Mouse (Mus musculus) lung, embryonic 16.5 days (tissue): ENCODE results near the gene Slc38a7. TPM values are rescaled to one million over a fixed set of nuclear protein-coding genes. Genes with fewer than 3 reads are reported as not detected.
A peak's percentile ranks its signal among the peaks of the same experiment; 100 is the strongest.

Experiments used
- ATAC-seq: fragments of 200-750 bp; cut with Nextera tagmentation; 2 replicates; pipeline ENCODE4 v1.8.0; 2017; ENCODE audit warnings: low read depth, mild to moderate bottlenecking, moderate library complexity
- H3K27ac ChIP-seq: fragments of 300-500 bp; sonication (generic); 2 replicates; pipeline ENCODE4 v1.5.1; 2014; ENCODE audit warnings: mild to moderate bottlenecking, control low read depth, low read length
- H3K27me3 ChIP-seq: fragments of 300-500 bp; sonication (generic); 2 replicates; pipeline ENCODE4 v1.6.1; 2014; ENCODE audit warnings: low read depth, low read length, mixed read lengths; ENCODE audit not compliant: control insufficient read depth, insufficient read depth
- H3K36me3 ChIP-seq: fragments of 300-500 bp; sonication (generic); 2 replicates; pipeline ENCODE4 v1.6.1; 2014; ENCODE audit warnings: low read length; ENCODE audit not compliant: control insufficient read depth, insufficient read depth
- H3K4me1 ChIP-seq: fragments of 300-500 bp; sonication (generic); replicated peaks from 2 replicates; pipeline ENCODE4 v1.6.1; 2014; ENCODE audit warnings: low read length, mixed read lengths; ENCODE audit not compliant: control insufficient read depth, insufficient read depth
- H3K4me2 ChIP-seq: fragments of 300-500 bp; sonication (generic); 2 replicates; pipeline ENCODE4 v1.6.1; 2014; ENCODE audit warnings: low read depth, low read length, control low read depth
- H3K4me3 ChIP-seq: fragments of 300-500 bp; sonication (generic); 2 replicates; pipeline ENCODE4 v1.5.1; 2014; ENCODE audit warnings: mild to moderate bottlenecking, low read length, control low read depth
- H3K9ac ChIP-seq: fragments of 300-500 bp; sonication (generic); 2 replicates; pipeline ENCODE4 v1.6.1; 2014; ENCODE audit warnings: low read length, control low read depth
- H3K9me3 ChIP-seq: fragments of 300-500 bp; sonication (generic); 2 replicates; pipeline ENCODE4 v1.6.1; 2016; ENCODE audit warnings: low read length; ENCODE audit not compliant: control insufficient read depth
- WGBS: fragments of 180-500 bp; shearing (Covaris S2); extraction: QIAGEN DNeasy Blood & Tissue Kit; methylation state at CpG from one replicate; pipeline ENCODE4 v1.1.7; 2014; 5-methylcytosine and 5-hydroxymethylcytosine counted together
- polyA plus RNA-seq: library from polyadenylated mRNA; unstranded; fragments of >200 nt; fragmentation: Nextera tagmentation; extraction: Ambion mirVana; gene quantifications from 2 replicates; pipeline ENCODE4 v1.2.1, GENCODE M21; 2015

Gene Slc38a7
- polyA plus RNA-seq = 15.5 and 15.6 TPM in 2 replicates

- Histone ChIP-seq H3K27ac (peak within 1 kb of the TSS; percentile 73), H3K4me2 (peak within 1 kb of the TSS; percentile 79), H3K36me3 (no peaks in the 10 kb centered on the region), H3K4me3 (peak within 1 kb of the TSS; percentile 68), H3K4me1 (peaks cover 12% of the 10 kb centered on the region), H3K27me3 (no peaks in the 10 kb centered on the region), H3K9me3 (no peaks in the 10 kb centered on the region), H3K9ac (peak within 1 kb of the TSS; percentile 79)
- WGBS = 11% methylated on average over 22 of the region's 22 CpGs
- ATAC-seq = peak; percentile 97
Measured at GRCm38 (mm10) chr8:95853102-95853843, at the start of gene Slc38a7. TSS of gene Slc38a7 (minus strand) at chr8:95853539.

- H3K9me3 ChIP-seq = no peaks in the 10 kb centered on the region
- no peaks in the 10 kb centered on the region for H3K36me3 ChIP-seq
- ATAC-seq = no peak
- H3K4me1 ChIP-seq = no peaks in the 10 kb centered on the region
- no peak overlapping the region for H3K4me3 ChIP-seq
- no peaks in the 10 kb centered on the region for H3K27me3 ChIP-seq
- no peak overlapping the region for H3K9ac ChIP-seq
- no peak overlapping the region for H3K27ac ChIP-seq
- no peak overlapping the region for H3K4me2 ChIP-seq
- 36% methylated on average over 7 of the region's 7 CpGs for WGBS
Measured at GRCm38 (mm10) chr8:95901864-95902263, 48.5 kb upstream of the Slc38a7 start.

GRCm38 (mm10) chr8:95893701-95894100 is 40.4 kb upstream of the Slc38a7 start:
- Histone ChIP-seq H3K4me3 (no peak overlapping the region), H3K4me1 (no peaks in the 10 kb centered on the region), H3K27me3 (no peaks in the 10 kb centered on the region), H3K27ac (no peak overlapping the region), H3K4me2 (no peak overlapping the region), H3K36me3 (no peaks in the 10 kb centered on the region), H3K9me3 (no peaks in the 10 kb centered on the region), H3K9ac (no peak overlapping the region)
- no peak for ATAC-seq
- WGBS = 72% methylated on average over 5 of the region's 5 CpGs

- no peaks in the 10 kb centered on the region for H3K9me3 ChIP-seq
- 7% methylated on average over 31 of the region's 31 CpGs for WGBS
Measured at GRCm38 (mm10) chr8:95888285-95889136, 35.2 kb upstream of the Slc38a7 start, which contains the start of gene Got2. TSS of gene Got2 (minus strand) at chr8:95888547.

GRCm38 (mm10) chr8:95887578-95888284 is 34.4 kb upstream of the Slc38a7 start:
- WGBS = under 1% methylated on average over 38 of the region's 38 CpGs

More at GRCm38 (mm10) chr8:95888285-95889136, 35.2 kb upstream of the Slc38a7 start, which contains the start of gene Got2:
- peak within 1 kb of the TSS; percentile 75 for H3K9ac ChIP-seq
- H3K36me3 ChIP-seq = no peaks in the 10 kb centered on the region
- H3K4me2 ChIP-seq = peak within 1 kb of the TSS; percentile 81
- H3K4me1 ChIP-seq = peaks cover 13% of the 10 kb centered on the region
- H3K27me3 ChIP-seq = no peaks in the 10 kb centered on the region
- H3K27ac ChIP-seq = peak within 1 kb of the TSS; percentile 67
- peak within 1 kb of the TSS; percentile 75 for H3K4me3 ChIP-seq
- peak; percentile 91 for ATAC-seq

GRCm38 (mm10) chr8:95886647-95887577 is 33.6 kb upstream of the Slc38a7 start:
- Histone ChIP-seq H3K4me1 (peaks cover 13% of the 10 kb centered on the region), H3K9me3 (no peaks in the 10 kb centered on the region), H3K27ac (no peak overlapping the region), H3K36me3 (no peaks in the 10 kb centered on the region), H3K4me3 (peak overlapping the region; percentile 75), H3K27me3 (no peaks in the 10 kb centered on the region), H3K4me2 (peak overlapping the region; percentile 81), H3K9ac (peak overlapping the region; percentile 75)
- ATAC-seq = 0 out of 2 replicates have a peak, but pooled peaks have one; percentile 1
- WGBS = 55% methylated on average over 17 of the region's 17 CpGs

More at GRCm38 (mm10) chr8:95887578-95888284, 34.4 kb upstream of the Slc38a7 start:
- Histone ChIP-seq H3K4me1 (peaks cover 13% of the 10 kb centered on the region), H3K27ac (peak overlapping the region; percentile 67), H3K9me3 (no peaks in the 10 kb centered on the region), H3K36me3 (no peaks in the 10 kb centered on the region), H3K9ac (peak overlapping the region; percentile 75), H3K4me3 (peak overlapping the region; percentile 75), H3K27me3 (no peaks in the 10 kb centered on the region), H3K4me2 (peak overlapping the region; percentile 81)
- ATAC-seq = peak; percentile 97

- no peaks in the 10 kb centered on the region for H3K9me3 ChIP-seq
- no peak overlapping the region for H3K27ac ChIP-seq
- no peak for ATAC-seq
- H3K4me1 ChIP-seq = peaks cover 13% of the 10 kb centered on the region
- H3K4me2 ChIP-seq = no peak overlapping the region
- no peak overlapping the region for H3K4me3 ChIP-seq
- H3K36me3 ChIP-seq = no peaks in the 10 kb centered on the region
- H3K9ac ChIP-seq = no peak overlapping the region
- no peaks in the 10 kb centered on the region for H3K27me3 ChIP-seq
- WGBS = 54% methylated on average over 5 of the region's 5 CpGs
Measured at GRCm38 (mm10) chr8:95885966-95886365, 32.6 kb upstream of the Slc38a7 start.

- Histone ChIP-seq H3K4me3 (no peak overlapping the region), H3K9ac (no peak overlapping the region), H3K4me1 (peaks cover 13% of the 10 kb centered on the region), H3K27me3 (no peaks in the 10 kb centered on the region), H3K4me2 (no peak overlapping the region), H3K27ac (no peak overlapping the region), H3K9me3 (no peaks in the 10 kb centered on the region), H3K36me3 (no peaks in the 10 kb centered on the region)
- 59% methylated on average over 5 of the region's 5 CpGs for WGBS
- no peak for ATAC-seq
Measured at GRCm38 (mm10) chr8:95885271-95885841, 32.0 kb upstream of the Slc38a7 start.
